Mouse (Mus musculus) C2C12 (cell line): ENCODE results near the gene Cd244a.

Experiments used
- CTCF ChIP-seq: IDR thresholded peaks from one replicate; pipeline ENCODE4 v1.5.1; 2011; ENCODE audit not compliant: control insufficient read depth, insufficient read depth, insufficient read length
- MAX ChIP-seq: IDR thresholded peaks from one replicate; pipeline ENCODE4 v1.6.1; 2011; ENCODE audit warnings: mild to moderate bottlenecking, control low read depth
- MYOG ChIP-seq: IDR thresholded peaks from one replicate; pipeline ENCODE4 v1.6.1; 2011; ENCODE audit not compliant: control insufficient read depth, insufficient read length; ENCODE audit errors: extremely low read depth

DNA sequence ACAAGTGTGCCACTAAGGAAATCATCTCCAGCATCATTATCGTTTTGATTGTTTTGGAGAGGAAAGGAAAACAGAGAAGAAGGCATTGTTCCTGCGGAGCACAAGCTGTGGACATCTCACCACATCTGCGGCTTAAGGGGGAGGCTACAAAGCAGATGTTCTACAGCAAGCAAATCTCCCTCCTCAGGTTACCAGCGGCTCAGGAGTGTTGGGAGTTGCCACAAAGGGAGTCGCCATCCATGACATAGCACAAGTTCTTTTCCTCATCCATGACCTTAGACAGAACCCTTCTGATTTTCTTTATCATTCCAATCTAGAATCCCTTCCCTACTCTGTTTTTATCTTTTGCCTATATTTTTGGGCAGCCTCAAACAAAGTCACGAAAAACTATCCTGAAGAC lies 76.7 kb downstream of the Cd244a start:
- TF ChIP-seq CTCF (no peak), MYOG (no peak), MAX (no peak)
